ENCODE assay signal across 32 mouse cellular contexts in the genomic region with DNA sequence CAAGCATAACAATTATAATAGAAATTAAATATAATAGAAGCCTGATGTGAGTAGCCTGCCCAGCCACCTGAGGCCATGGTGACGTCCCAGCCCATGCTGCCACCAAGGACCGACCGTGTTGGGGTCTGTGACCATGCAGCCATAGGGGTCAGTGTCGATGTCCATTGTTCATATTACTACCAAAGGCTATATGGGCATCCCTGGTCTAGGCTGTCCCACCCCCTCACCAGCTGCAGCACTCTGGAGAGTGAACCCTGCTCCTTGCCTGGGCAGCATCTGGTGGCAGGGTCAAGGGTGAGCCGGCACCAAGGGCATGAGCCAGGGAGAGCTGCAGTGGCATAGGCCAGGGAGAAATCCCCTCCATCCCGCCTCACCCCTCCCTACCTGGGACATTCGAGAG. TPM values are rescaled to one million over a fixed set of nuclear protein-coding genes. Genes with fewer than 3 reads are reported as not detected.
A peak's percentile ranks its signal among the peaks of the same experiment; 100 is the strongest.
DNase-seq lines count a peak whose midpoint lies in the region; ATAC-seq and TF ChIP-seq lines count a peak whose summit lies in the region.
"Had no signal": no experiment of that assay in that cellular context is flagged by ENCODE, and none has a peak within 500 bp of the region (broad histone marks: within the 10 kb centered on the region; RNA-seq: fewer than 3 reads in every experiment).

No protein-coding gene starts in this region.

- no peak overlapping the region for H3K4me3 ChIP-seq in embryonic facial prominence, embryonic 15.5 days (replicated peaks)
- no peak overlapping the region for H3K4me3 ChIP-seq in embryonic facial prominence, embryonic 10.5 days
- H3K4me3 ChIP-seq in intestine, embryonic 14.5 days (ENCODE audit: low read depth, low read length): no peak overlapping the region
- H3K4me3 ChIP-seq in intestine, embryonic 16.5 days (ENCODE audit: low read length): no peak overlapping the region
- no peak overlapping the region for H3K4me3 ChIP-seq in liver, embryonic 12.5 days
- H3K4me3 ChIP-seq in stomach, embryonic 14.5 days (ENCODE audit: low read depth, low read length): no peak overlapping the region
- H3K4me3 ChIP-seq in stomach, postnatal 0 days (ENCODE audit: low read depth, low read length): no peak overlapping the region
- H3K4me3 ChIP-seq: forebrain, embryonic 15.5 days; gastrocnemius, adult 2 months; megakaryocyte, embryonic 14.5 days; neural tube, embryonic 15.5 days; stomach, embryonic 15.5 days had no signal

- no peak overlapping the region for H3K4me2 ChIP-seq in embryonic facial prominence, embryonic 15.5 days (replicated peaks)
- no peak overlapping the region for H3K4me2 ChIP-seq in intestine, embryonic 14.5 days (ENCODE audit: low read length)
- no peak overlapping the region for H3K4me2 ChIP-seq in intestine, embryonic 16.5 days (ENCODE audit: low read depth, low read length)
- no peak overlapping the region for H3K4me2 ChIP-seq in liver, embryonic 12.5 days
- no peak overlapping the region for H3K4me2 ChIP-seq in stomach, embryonic 14.5 days (replicated peaks; ENCODE audit: low read depth, low read length)
- no peak overlapping the region for H3K4me2 ChIP-seq in stomach, postnatal 0 days (replicated peaks; ENCODE audit: low read depth)
- H3K4me2 ChIP-seq: forebrain, embryonic 15.5 days; heart, embryonic 11.5 days; neural tube, embryonic 15.5 days; stomach, embryonic 15.5 days had no signal

- no peak overlapping the region for H3K27ac ChIP-seq in embryonic facial prominence, embryonic 15.5 days (replicated peaks)
- no peak overlapping the region for H3K27ac ChIP-seq in embryonic facial prominence, embryonic 10.5 days (replicated peaks)
- no peak overlapping the region for H3K27ac ChIP-seq in intestine, embryonic 14.5 days (ENCODE audit: low read depth)
- H3K27ac ChIP-seq in intestine, embryonic 16.5 days (ENCODE audit: low read length): no peak overlapping the region
- no peak overlapping the region for H3K27ac ChIP-seq in liver, embryonic 12.5 days
- no peak overlapping the region for H3K27ac ChIP-seq in stomach, embryonic 14.5 days (ENCODE audit: low read length)
- no peak overlapping the region for H3K27ac ChIP-seq in stomach, postnatal 0 days (replicated peaks)
- H3K27ac ChIP-seq: forebrain, embryonic 15.5 days; gastrocnemius, adult 2 months; neural tube, embryonic 15.5 days; stomach, embryonic 15.5 days had no signal

- ATAC-seq in embryonic facial prominence, embryonic 15.5 days (ENCODE audit: insufficient number of reproducible peaks, low FRiP score, low TSS enrichment, low read depth): peak; percentile 54; the same call in 1 of the 2 replicates
- ATAC-seq in intestine, embryonic 14.5 days (replicated peaks; ENCODE audit: low FRiP score, low TSS enrichment, low read depth): peak; percentile 65; the same call in 1 of the 2 replicates
- no peak for ATAC-seq in intestine, embryonic 16.5 days
- ATAC-seq in liver, embryonic 12.5 days: 0 out of 2 replicates have a peak, but pooled peaks have one; percentile 15
- peak; percentile 53; the same call in 1 of the 2 replicates for ATAC-seq in stomach, embryonic 14.5 days (ENCODE audit: insufficient number of reproducible peaks, insufficient read depth, low FRiP score, low read depth)
- ATAC-seq in stomach, postnatal 0 days (ENCODE audit: low FRiP score, low TSS enrichment): no peak
- ATAC-seq: forebrain, embryonic 15.5 days; lung, postnatal 0 days had no signal

- H3K4me1 ChIP-seq in embryonic facial prominence, embryonic 15.5 days: no peaks in the 10 kb centered on the region
- H3K4me1 ChIP-seq in embryonic facial prominence, embryonic 10.5 days: no peaks in the 10 kb centered on the region
- H3K4me1 ChIP-seq in intestine, embryonic 14.5 days (replicated peaks; ENCODE audit: control insufficient read depth, insufficient read depth, low read length): no peaks in the 10 kb centered on the region
- H3K4me1 ChIP-seq in intestine, embryonic 16.5 days (ENCODE audit: control insufficient read depth, insufficient read depth, low read length): no peaks in the 10 kb centered on the region
- H3K4me1 ChIP-seq in liver, embryonic 12.5 days: no peaks in the 10 kb centered on the region
- no peaks in the 10 kb centered on the region for H3K4me1 ChIP-seq in stomach, embryonic 14.5 days (ENCODE audit: control insufficient read depth, insufficient read depth, low read length)
- no peaks in the 10 kb centered on the region for H3K4me1 ChIP-seq in stomach, postnatal 0 days (replicated peaks; ENCODE audit: control insufficient read depth, insufficient read depth)
- H3K4me1 ChIP-seq: forebrain, embryonic 15.5 days; megakaryocyte, embryonic 14.5 days; neural tube, embryonic 15.5 days; stomach, embryonic 15.5 days had no signal

- no peak for DNase-seq in embryonic facial prominence, embryonic 10.5 days (ENCODE audit: low spot score)
- DNase-seq in intestine, embryonic 14.5 days (ENCODE audit: low spot score): no peak
- no peak for DNase-seq in liver
- no peak for DNase-seq in stomach, postnatal 0 days (ENCODE audit: low spot score)
- DNase-seq: adrenal gland, adult 8-10 months; cerebellum, adult 2 months; cerebellum, postnatal 14 days; gastrocnemius, adult 2 months; gastrocnemius, postnatal 36 days; heart, adult 18-20 months; kidney, adult 18-20 months; kidney, postnatal 10 days; layer of hippocampus, postnatal 36 days; left cerebral cortex, postnatal 4 days; lung, adult 18-20 months; lung, postnatal 4 days; retina, postnatal 1 day; right cerebral cortex, postnatal 14 days; thymus, postnatal 14 days had no signal

- H3K27me3 ChIP-seq in embryonic facial prominence, embryonic 15.5 days: no peaks in the 10 kb centered on the region
- no peaks in the 10 kb centered on the region for H3K27me3 ChIP-seq in embryonic facial prominence, embryonic 10.5 days (replicated peaks; ENCODE audit: low read depth, poor library complexity, severe bottlenecking)
- H3K27me3 ChIP-seq in intestine, embryonic 14.5 days (replicated peaks; ENCODE audit: control insufficient read depth, insufficient read depth, low read length): no peaks in the 10 kb centered on the region
- no peaks in the 10 kb centered on the region for H3K27me3 ChIP-seq in intestine, embryonic 16.5 days (replicated peaks; ENCODE audit: control insufficient read depth, insufficient read depth, low read length)
- H3K27me3 ChIP-seq in liver, embryonic 12.5 days (replicated peaks): no peaks in the 10 kb centered on the region; the same call in 1 of the 2 replicates
- H3K27me3 ChIP-seq in stomach, embryonic 14.5 days (ENCODE audit: control insufficient read depth, insufficient read depth, low read length): no peaks in the 10 kb centered on the region
- H3K27me3 ChIP-seq in stomach, postnatal 0 days (ENCODE audit: control insufficient read depth, insufficient read depth, low read length): no peaks in the 10 kb centered on the region
- H3K27me3 ChIP-seq: CH12.LX; forebrain, embryonic 15.5 days; neural tube, embryonic 15.5 days; stomach, embryonic 15.5 days had no signal

- no peaks in the 10 kb centered on the region for H3K36me3 ChIP-seq in embryonic facial prominence, embryonic 15.5 days
- H3K36me3 ChIP-seq in embryonic facial prominence, embryonic 10.5 days (replicated peaks): no peaks in the 10 kb centered on the region
- no peaks in the 10 kb centered on the region for H3K36me3 ChIP-seq in intestine, embryonic 14.5 days (ENCODE audit: control insufficient read depth, insufficient read depth, low read length)
- no peaks in the 10 kb centered on the region for H3K36me3 ChIP-seq in intestine, embryonic 16.5 days (ENCODE audit: control insufficient read depth, insufficient read depth, low read length)
- no peaks in the 10 kb centered on the region for H3K36me3 ChIP-seq in liver, embryonic 12.5 days
- no peaks in the 10 kb centered on the region for H3K36me3 ChIP-seq in stomach, embryonic 14.5 days (ENCODE audit: control insufficient read depth, insufficient read depth, low read length)
- no peaks in the 10 kb centered on the region for H3K36me3 ChIP-seq in stomach, postnatal 0 days (ENCODE audit: control insufficient read depth, insufficient read depth, low read length)
- H3K36me3 ChIP-seq: forebrain, embryonic 15.5 days; G1E; neural tube, embryonic 15.5 days; stomach, embryonic 15.5 days had no signal

- no peak overlapping the region for H3K9ac ChIP-seq in embryonic facial prominence, embryonic 15.5 days
- H3K9ac ChIP-seq in intestine, embryonic 14.5 days (ENCODE audit: low read length): no peak overlapping the region
- no peak overlapping the region for H3K9ac ChIP-seq in intestine, embryonic 16.5 days (ENCODE audit: low read depth, low read length)
- H3K9ac ChIP-seq in liver, embryonic 12.5 days: no peak overlapping the region
- no peak overlapping the region for H3K9ac ChIP-seq in stomach, embryonic 14.5 days (replicated peaks; ENCODE audit: low read depth, low read length)
- H3K9ac ChIP-seq in stomach, postnatal 0 days (ENCODE audit: low read length): no peak overlapping the region
- H3K9ac ChIP-seq: forebrain, embryonic 15.5 days; neural tube, embryonic 15.5 days; stomach, embryonic 15.5 days had no signal

- 84% methylated on average over 7 of the region's 7 CpGs for WGBS in embryonic facial prominence, embryonic 15.5 days
- WGBS in embryonic facial prominence, embryonic 10.5 days: 84% methylated on average over 7 of the region's 7 CpGs
- whole genome bisulfite sequencing in intestine, embryonic 14.5 days: 86% methylated on average over 7 of the region's 7 CpGs
- 89% methylated on average over 7 of the region's 7 CpGs for WGBS in intestine, embryonic 16.5 days
- WGBS in liver, embryonic 12.5 days (ENCODE audit: insufficient replicate concordance): 70% methylated on average over 7 of the region's 7 CpGs
- whole genome bisulfite sequencing in stomach, embryonic 14.5 days: 90% methylated on average over 7 of the region's 7 CpGs
- WGBS in stomach, postnatal 0 days: 85% methylated on average over 7 of the region's 7 CpGs

- no peaks in the 10 kb centered on the region for H3K9me3 ChIP-seq in embryonic facial prominence, embryonic 15.5 days (replicated peaks)
- no peaks in the 10 kb centered on the region for H3K9me3 ChIP-seq in embryonic facial prominence, embryonic 10.5 days
- no peaks in the 10 kb centered on the region for H3K9me3 ChIP-seq in intestine, embryonic 14.5 days (ENCODE audit: control insufficient read depth, low read length)
- no peaks in the 10 kb centered on the region for H3K9me3 ChIP-seq in intestine, embryonic 16.5 days (ENCODE audit: control insufficient read depth, low read length)
- no peaks in the 10 kb centered on the region for H3K9me3 ChIP-seq in liver, embryonic 12.5 days (replicated peaks)
- H3K9me3 ChIP-seq in stomach, embryonic 14.5 days (ENCODE audit: control insufficient read depth, low read depth, low read length): no peaks in the 10 kb centered on the region
- H3K9me3 ChIP-seq in stomach, postnatal 0 days (ENCODE audit: control insufficient read depth, low read length): no peaks in the 10 kb centered on the region
- H3K9me3 ChIP-seq: forebrain, embryonic 15.5 days; G1E; megakaryocyte, embryonic 14.5 days; neural tube, embryonic 15.5 days; stomach, embryonic 15.5 days had no signal

- no peak for TF ChIP-seq CTCF in stomach, postnatal 0 days (IDR thresholded peaks at IDR 0.05; ENCODE audit: low read depth)

- TF ChIP-seq EP300 in stomach, postnatal 0 days (optimal IDR thresholded peaks at IDR 0.05): no peak

RNA-seq across cellular contexts. Expression of gene Rps29, which starts 19.1 kb away (rescaled TPM):
- polyA plus RNA-seq in embryonic facial prominence, embryonic 15.5 days (2015; fragmentation: Nextera tagmentation; extraction: Ambion mirVana): 1,694 and 1,796 TPM in 2 replicates
- 1,397 and 1,430 TPM in 2 replicates for polyA plus RNA-seq in embryonic facial prominence, embryonic 10.5 days (2016; fragmentation: Nextera tagmentation; extraction: Ambion mirVana)
- polyA plus RNA-seq in intestine, embryonic 14.5 days (2014; fragmentation: Nextera tagmentation; extraction: Ambion mirVana): 2,140 and 2,401 TPM in 2 replicates
- polyA plus RNA-seq in intestine, embryonic 16.5 days (2015; fragmentation: Nextera tagmentation; extraction: Ambion mirVana): 1,525 and 1,563 TPM in 2 replicates
- 1,522 and 1,647 TPM in 2 replicates for polyA plus RNA-seq in liver, embryonic 12.5 days (2016; fragmentation: Nextera tagmentation; extraction: Ambion mirVana)
- 2,045 and 2,274 TPM in 2 replicates for polyA plus RNA-seq in stomach, embryonic 14.5 days (2014; fragmentation: Nextera tagmentation; extraction: Ambion mirVana)
- polyA plus RNA-seq in stomach, postnatal 0 days (2015; fragmentation: Nextera tagmentation; extraction: Ambion mirVana): 1,988 and 2,229 TPM in 2 replicates

RNA-seq across cellular contexts. Expression of gene Lrr1, which starts 28.8 kb away (rescaled TPM):
- 16.6 and 16.8 TPM in 2 replicates for polyA plus RNA-seq in embryonic facial prominence, embryonic 15.5 days (2015; fragmentation: Nextera tagmentation; extraction: Ambion mirVana)
- 29.4 and 31.2 TPM in 2 replicates for polyA plus RNA-seq in embryonic facial prominence, embryonic 10.5 days (2016; fragmentation: Nextera tagmentation; extraction: Ambion mirVana)
- 19.7 and 23.4 TPM in 2 replicates for polyA plus RNA-seq in intestine, embryonic 14.5 days (2014; fragmentation: Nextera tagmentation; extraction: Ambion mirVana)
- 13.2 and 17.3 TPM in 2 replicates for polyA plus RNA-seq in intestine, embryonic 16.5 days (2015; fragmentation: Nextera tagmentation; extraction: Ambion mirVana)
- 21.3 and 24.3 TPM in 2 replicates for polyA plus RNA-seq in liver, embryonic 12.5 days (2016; fragmentation: Nextera tagmentation; extraction: Ambion mirVana)
- 21.7 and 23.1 TPM in 2 replicates for polyA plus RNA-seq in stomach, embryonic 14.5 days (2014; fragmentation: Nextera tagmentation; extraction: Ambion mirVana)
- 4.3 and 5.2 TPM in 2 replicates for polyA plus RNA-seq in stomach, postnatal 0 days (2015; fragmentation: Nextera tagmentation; extraction: Ambion mirVana)
- polyA plus RNA-seq: liver, adult 2 months had no signal

RNA-seq across cellular contexts. Expression of gene Rpl36al, which starts 44.0 kb away (rescaled TPM):
- polyA plus RNA-seq in embryonic facial prominence, embryonic 15.5 days (2015; fragmentation: Nextera tagmentation; extraction: Ambion mirVana): 529 and 569 TPM in 2 replicates
- polyA plus RNA-seq in embryonic facial prominence, embryonic 10.5 days (2016; fragmentation: Nextera tagmentation; extraction: Ambion mirVana): 553 and 593 TPM in 2 replicates
- 678 and 785 TPM in 2 replicates for polyA plus RNA-seq in intestine, embryonic 14.5 days (2014; fragmentation: Nextera tagmentation; extraction: Ambion mirVana)
- 602 and 654 TPM in 2 replicates for polyA plus RNA-seq in intestine, embryonic 16.5 days (2015; fragmentation: Nextera tagmentation; extraction: Ambion mirVana)
- polyA plus RNA-seq in liver, embryonic 12.5 days (2016; fragmentation: Nextera tagmentation; extraction: Ambion mirVana): 797 and 813 TPM in 2 replicates
- 629 and 653 TPM in 2 replicates for polyA plus RNA-seq in stomach, embryonic 14.5 days (2014; fragmentation: Nextera tagmentation; extraction: Ambion mirVana)
- polyA plus RNA-seq in stomach, postnatal 0 days (2015; fragmentation: Nextera tagmentation; extraction: Ambion mirVana): 843 and 974 TPM in 2 replicates

RNA-seq across cellular contexts. Expression of gene Mgat2, which starts 44.1 kb away (rescaled TPM):
- polyA plus RNA-seq in embryonic facial prominence, embryonic 15.5 days (2015; fragmentation: Nextera tagmentation; extraction: Ambion mirVana): 57.5 and 60.7 TPM in 2 replicates
- polyA plus RNA-seq in embryonic facial prominence, embryonic 10.5 days (2016; fragmentation: Nextera tagmentation; extraction: Ambion mirVana): 29.6 and 30.4 TPM in 2 replicates
- 41.5 and 49.4 TPM in 2 replicates for polyA plus RNA-seq in intestine, embryonic 14.5 days (2014; fragmentation: Nextera tagmentation; extraction: Ambion mirVana)
- 35.6 and 39.7 TPM in 2 replicates for polyA plus RNA-seq in intestine, embryonic 16.5 days (2015; fragmentation: Nextera tagmentation; extraction: Ambion mirVana)
- polyA plus RNA-seq in liver, embryonic 12.5 days (2016; fragmentation: Nextera tagmentation; extraction: Ambion mirVana): 48.4 and 51.0 TPM in 2 replicates
- polyA plus RNA-seq in stomach, embryonic 14.5 days (2014; fragmentation: Nextera tagmentation; extraction: Ambion mirVana): 42.6 and 47.0 TPM in 2 replicates
- 52.3 and 54.4 TPM in 2 replicates for polyA plus RNA-seq in stomach, postnatal 0 days (2015; fragmentation: Nextera tagmentation; extraction: Ambion mirVana)

RNA-seq across cellular contexts. Expression of gene Gm49383, which starts 57.1 kb away (rescaled TPM):
- 24.5 and 26.0 TPM in 2 replicates for polyA plus RNA-seq in embryonic facial prominence, embryonic 15.5 days (2015; fragmentation: Nextera tagmentation; extraction: Ambion mirVana)
- 57.7 and 57.9 TPM in 2 replicates for polyA plus RNA-seq in embryonic facial prominence, embryonic 10.5 days (2016; fragmentation: Nextera tagmentation; extraction: Ambion mirVana)
- 27.5 and 32.5 TPM in 2 replicates for polyA plus RNA-seq in intestine, embryonic 14.5 days (2014; fragmentation: Nextera tagmentation; extraction: Ambion mirVana)
- 21.0 and 24.2 TPM in 2 replicates for polyA plus RNA-seq in intestine, embryonic 16.5 days (2015; fragmentation: Nextera tagmentation; extraction: Ambion mirVana)
- 28.5 and 29.0 TPM in 2 replicates for polyA plus RNA-seq in liver, embryonic 12.5 days (2016; fragmentation: Nextera tagmentation; extraction: Ambion mirVana)
- polyA plus RNA-seq in stomach, embryonic 14.5 days (2014; fragmentation: Nextera tagmentation; extraction: Ambion mirVana): 24.3 and 29.6 TPM in 2 replicates
- polyA plus RNA-seq in stomach, postnatal 0 days (2015; fragmentation: Nextera tagmentation; extraction: Ambion mirVana): 6.9 and 10.3 TPM in 2 replicates

Comparison
In these comparisons a context has a peak if more than half of its experiments do, and no peak if none do; other contexts are left out.
1. ATAC-seq: peak in embryonic facial prominence, embryonic 15.5 days (single experiment), intestine, embryonic 14.5 days (single experiment), liver, embryonic 12.5 days (single experiment) and stomach, embryonic 14.5 days (single experiment); none in intestine, embryonic 16.5 days (single experiment) and stomach, postnatal 0 days (single experiment).